Mouse (Mus musculus) cerebellum, postnatal 14 days (tissue): ENCODE data around the gene Nploc4.
A peak's percentile ranks its signal among the peaks of the same experiment; 100 is the strongest.
"Not testable (repeated sequence)": the region's sequence is repeated elsewhere in the genome, so short reads cannot be mapped to it uniquely, and the experiment has no call there.

Experiments used
- DNase-seq, 2 experiments: peaks; one replicate each; pipeline ENCODE4 v3.0.0; 2021; ENCODE audit warnings: mixed read lengths in 2 of 2

Gene Nploc4

DNA sequence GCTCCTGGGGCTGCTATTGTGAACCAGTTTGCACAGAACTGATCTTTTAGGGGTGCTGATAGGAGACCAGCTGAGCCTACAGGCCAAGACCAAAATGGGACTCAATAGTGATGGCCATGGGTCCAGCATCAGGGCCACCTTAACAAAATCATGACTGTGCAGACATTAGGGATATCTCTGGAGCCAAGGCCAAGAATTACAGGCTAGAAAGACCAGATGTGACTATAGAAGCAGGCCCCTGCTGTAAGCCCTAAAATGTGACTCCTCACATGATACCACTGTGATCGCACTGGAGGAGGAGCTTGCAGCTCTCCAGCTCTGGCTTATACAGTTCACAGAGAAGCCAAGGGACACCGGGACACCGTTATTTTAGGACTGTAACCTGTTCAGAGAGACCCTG is 4.8 kb upstream of the Nploc4 start, which contains the start of gene Tspan10:
Gene Tspan10, plus strand, starts transcription at position 301 of the 400 bp plus-strand sequence.
- no peak for DNase-seq

DNA sequence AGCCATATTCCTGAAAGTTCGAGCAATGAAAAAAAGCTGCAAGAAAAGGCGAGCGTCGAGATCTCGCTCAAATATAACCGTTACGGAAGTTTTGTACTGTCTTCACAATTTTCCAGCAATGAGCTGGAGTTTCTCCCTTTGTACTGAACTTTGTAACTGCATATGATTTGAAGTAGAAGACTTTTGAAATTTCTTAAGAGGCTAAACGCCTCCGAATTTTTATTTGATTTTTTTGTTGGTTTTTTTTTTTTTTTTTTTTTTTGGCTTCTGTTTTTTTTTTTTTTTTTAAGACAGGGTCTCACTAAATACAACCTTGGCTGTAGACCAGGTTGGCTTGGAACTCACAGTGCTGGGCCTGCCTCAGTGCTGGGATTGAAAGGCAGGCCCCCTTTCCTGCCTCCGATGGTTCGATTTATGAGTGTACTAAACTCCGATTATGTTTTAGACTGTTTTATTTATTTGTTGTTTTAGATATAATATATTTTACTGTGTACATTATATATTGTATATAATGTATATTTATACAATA is 413 bp upstream of the Nploc4 start:
- no peak for DNase-seq

DNA sequence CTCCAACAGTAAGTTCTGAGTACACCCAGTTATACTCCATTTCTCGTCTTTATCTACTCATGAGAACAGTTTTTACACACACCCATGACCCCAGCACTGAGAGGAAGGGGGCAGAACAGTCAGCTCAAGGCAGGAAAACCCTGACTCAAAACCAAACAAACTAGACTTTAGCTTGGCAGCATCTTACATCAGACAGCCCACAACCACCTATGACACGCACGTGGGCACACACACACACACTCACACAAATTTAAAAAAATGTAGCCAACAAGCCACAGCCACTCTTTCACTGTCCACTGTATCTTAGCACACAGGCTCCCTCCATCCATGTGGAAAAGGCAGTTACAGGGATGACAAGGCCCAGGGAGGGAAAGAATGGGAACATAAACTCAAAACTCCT is 10.8 kb downstream of the Nploc4 start:
- DNase-seq: no peak

DNA sequence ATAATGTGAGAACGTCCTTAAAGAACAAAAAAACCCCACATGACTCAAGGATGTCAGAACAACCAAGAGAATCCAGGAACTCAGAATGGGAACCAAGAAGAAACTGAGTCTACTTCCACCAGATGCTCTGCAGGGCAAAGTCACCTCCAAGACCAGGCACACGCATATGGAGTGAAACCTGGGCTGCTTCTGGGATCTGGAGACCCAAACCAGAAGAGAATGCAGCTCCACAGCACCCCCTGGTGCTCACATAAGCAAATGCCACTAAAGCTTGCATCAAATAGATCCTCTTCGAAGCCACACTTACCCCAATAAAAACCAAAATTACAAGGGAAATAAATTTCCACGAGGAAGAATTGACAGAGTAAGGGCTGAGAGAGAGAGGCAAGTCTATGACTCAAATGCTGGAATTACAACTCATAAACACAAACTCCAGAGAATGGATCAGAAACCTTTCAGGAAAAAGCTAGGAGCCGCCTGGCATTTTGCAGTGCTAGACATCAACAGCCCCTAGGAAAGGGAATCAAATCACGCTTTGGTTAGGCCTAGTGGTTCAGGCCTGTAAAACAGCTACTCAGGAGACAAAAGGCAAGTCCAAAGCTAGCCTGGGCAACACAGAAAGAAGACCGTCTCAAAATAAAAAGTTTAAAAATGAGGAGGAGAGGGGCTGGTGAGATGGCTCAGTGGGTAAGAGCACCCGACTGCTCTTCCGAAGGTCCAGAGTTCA is 13.8 kb downstream of the Nploc4 start:
- peak; percentile 81 to 82 for DNase-seq

DNA sequence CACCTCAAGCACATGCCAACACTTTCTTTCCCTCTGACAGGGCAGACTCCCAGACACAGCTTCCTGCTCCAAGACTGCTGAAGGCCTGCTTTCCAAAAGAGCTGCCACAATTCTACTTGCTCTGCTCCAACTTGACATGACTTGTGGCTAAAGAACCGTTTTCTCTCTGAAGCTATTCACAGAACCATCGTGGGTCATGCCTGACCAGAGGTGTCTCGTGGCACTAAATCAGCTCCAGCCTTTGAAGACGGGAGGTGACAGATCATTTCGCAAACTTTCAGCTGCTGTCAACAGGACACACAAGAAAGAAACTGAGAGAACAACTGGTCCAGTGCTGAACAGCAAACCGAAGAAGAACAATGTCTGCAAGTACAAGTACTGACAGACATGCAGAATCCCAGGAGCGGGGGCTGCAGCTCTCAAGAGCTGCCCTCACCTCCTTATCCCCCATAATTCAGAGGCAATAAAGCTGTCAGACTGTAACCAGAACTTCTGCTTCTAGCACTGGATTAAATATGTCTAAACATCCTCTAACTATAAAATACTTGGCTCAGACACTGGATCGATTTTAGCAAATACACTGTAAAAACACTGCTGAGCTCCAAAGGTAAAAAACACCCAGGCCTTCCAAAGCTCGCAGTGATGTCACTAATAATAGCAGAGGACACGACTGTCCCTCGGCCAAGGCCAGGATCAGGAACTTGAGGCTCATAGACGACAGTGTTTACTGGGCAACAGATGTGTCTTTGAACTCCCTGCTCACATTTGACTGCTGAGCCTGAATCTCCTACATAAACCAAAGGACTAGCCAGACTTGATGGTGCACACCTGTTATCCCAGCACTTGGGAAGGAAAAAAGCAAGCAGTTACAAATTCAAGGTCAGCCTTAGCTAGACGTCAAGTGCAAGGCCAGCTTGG is 14.6 kb downstream of the Nploc4 start:
- no peak for DNase-seq

DNA sequence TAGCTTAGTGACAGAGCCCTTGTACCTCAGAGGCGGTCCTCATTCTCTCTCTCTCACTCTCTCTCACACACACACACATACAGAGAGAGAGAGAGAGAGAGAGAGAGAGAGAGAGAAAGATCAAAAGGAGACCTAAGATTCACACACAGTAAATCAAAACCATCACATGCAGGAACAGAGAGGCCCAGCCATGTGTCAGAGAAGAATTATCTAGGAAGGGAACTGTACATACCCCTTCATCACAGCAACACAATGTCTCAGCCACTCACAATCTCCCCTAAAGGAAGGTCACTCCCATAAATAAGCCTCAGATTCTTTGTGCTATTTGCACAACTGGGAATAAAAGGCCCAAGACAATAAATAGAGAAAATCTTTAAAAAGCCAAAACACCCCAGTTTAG is 18.9 kb downstream of the Nploc4 start:
- no peak for DNase-seq

DNA sequence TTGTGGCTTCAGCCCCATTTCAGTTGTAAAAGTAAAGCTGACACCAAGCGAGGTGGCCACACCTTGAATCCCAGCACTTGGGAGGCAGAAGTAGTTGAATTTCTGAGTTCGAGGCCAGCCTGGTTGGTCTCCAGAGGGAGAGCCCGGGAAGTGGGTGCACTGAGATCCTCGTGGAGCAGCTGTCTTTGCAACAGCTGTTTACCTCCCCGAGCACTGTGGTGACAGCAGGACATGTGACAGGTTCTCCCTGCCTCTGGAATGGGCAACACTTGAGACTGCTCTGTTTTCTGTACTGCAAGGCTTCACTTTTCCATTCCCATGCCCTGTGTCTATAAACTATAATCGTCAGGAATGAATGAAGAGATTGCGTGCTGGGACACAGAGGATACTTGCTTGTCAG is 19.7 kb downstream of the Nploc4 start:
- DNase-seq: no peak

DNA sequence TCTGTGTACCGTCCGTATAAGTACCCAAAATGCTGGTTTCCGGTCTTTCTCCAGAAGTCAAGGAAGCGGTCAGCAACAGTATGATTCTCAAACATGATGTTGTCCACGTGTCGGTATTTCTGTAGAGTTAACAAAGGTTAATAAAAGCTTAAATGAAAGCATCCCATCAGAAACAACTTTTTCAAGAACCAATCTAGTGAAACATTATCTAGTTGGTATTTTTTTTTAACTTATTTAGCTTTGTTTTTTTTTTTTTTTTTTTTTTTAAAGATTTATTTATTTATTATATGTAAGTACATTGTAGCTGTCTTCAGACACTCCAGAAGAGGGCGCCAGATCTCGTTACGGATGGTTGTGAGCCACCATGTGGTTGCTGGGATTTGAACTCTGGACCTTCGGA is 23.9 kb downstream of the Nploc4 start:
- DNase-seq: not testable (repeated sequence)

DNA sequence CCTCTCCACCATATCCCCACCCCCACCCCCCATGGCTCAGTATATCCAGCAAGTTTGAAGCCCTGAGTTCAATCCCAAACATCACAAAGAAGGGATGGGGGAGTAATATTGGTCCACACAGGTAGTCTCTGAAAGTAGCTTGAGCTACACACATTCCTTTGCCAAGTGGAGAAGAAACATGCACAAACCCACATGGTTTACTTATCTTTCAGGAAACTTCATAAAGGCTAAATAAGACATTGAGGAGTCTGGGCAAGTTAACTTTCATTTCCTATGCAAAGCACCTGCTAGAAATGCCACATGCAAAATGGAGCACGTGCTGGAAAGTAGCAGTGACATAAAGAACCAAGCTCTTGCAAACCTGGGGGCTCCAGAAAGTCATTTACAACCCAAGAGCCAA is 31.1 kb downstream of the Nploc4 start:
- DNase-seq: no peak

DNA sequence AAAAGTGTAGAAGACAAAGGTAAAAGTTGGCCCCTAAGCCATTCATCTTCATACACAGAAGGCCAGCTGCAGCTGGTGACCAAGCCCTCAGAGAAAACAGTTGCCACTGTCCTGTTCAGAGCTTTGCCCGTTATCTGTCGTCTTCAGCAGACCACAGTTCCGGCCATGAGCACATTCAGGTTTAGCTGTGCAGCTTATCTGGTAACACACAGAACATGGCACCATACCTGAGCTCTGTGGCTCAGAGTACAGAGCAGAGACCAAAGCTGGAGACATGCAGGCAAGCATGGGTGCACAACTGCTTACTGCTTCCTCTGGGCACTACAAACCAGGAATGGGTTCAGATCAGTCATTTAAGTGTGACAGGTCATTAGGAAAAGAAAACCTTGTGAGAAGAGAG is 31.6 kb downstream of the Nploc4 start:
- DNase-seq: no peak

DNA sequence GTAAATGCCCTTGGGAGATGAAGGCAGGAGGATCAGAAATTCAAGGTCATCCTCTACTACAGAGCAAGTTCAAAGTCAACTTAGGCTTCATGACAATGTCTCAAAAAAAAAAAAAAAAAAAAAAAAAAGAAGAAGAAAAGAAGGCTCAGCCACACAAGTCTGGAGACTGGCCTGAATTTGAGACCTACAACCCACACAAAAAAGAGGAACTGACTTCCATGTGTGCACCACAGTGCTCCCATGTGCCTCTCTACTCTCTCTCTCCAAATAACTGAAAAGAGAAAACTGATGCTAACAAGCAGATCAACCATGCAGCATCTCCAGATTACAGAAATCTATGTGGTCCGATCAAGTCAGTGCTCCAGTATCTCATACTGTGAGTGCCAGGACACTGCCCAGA is 32.7 kb downstream of the Nploc4 start:
- DNase-seq: no peak

DNA sequence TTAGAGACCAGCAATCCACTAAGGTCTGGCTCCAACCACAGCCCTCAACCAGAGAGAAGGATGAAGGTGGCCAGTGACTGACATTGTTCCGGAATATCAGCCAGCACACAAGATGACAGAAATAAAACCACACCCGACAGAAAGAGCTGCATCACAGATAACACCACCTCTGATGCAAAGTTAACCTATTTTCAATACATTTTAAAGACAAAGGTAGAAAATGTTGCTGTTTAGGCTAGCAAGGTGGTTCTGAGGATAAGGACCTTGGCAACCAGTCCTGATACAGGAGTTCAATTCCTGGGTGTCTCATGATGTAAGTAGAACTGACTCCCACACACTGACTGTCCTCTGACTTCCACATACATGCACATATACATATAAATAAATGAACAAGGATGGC is 38.2 kb downstream of the Nploc4 start:
- no peak for DNase-seq

DNA sequence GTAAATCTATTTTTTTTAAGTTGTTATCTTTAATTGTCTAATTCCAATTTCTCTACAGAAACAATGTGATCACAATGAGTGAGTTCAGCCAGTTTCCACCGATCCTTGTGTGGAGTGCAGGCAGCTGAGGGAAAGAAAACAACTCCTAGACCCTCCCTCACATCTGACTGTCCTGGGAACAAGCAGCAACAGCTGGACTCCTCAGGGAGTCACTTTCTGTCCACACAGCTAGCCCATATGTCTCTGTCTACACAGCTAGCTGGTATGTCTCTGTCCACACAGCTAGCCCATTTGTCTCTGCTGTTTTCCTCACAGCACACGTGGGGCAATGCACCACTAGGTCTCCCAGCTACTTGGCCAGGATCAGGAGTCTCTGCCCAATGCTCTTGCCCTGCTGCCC is 39.9 kb downstream of the Nploc4 start:
- DNase-seq: no peak

DNA sequence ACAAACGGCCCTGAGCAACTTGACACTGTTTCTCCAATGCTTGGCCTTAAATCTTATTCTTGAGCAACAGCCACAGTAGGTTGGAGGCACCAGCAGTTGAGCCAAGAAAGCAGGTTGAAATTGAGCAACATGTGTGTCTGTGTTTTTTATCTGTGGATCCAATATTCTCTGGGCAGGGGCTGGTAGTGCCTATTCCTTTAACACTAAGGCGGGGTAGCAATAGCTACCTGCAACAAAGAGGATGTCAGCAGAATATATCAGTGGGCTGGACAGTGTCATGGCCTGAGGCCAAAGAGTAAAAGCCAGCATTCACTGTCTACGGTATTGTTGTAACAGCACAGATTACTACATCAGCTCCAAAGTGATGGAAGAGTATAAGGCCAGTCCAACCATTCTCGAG is 41.8 kb downstream of the Nploc4 start:
- no peak for DNase-seq

DNA sequence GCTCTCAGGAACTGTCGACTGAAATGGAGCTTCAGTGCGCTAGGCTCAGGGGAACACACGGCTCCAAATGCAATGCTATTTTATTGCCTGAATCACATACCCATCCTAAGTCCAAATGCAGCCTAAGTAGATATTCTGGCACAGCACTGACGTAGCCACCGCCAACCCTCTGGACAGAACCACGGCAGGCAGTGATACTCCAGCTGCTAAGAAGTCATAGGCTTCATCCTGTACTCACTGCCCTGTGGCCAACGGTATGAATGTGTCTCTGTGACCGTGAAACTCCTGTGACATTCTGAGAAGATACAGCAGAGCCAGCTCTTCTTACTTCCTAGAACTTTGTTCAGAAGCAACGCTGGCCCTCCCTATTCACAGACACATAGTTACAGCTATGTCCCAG is 48.9 kb downstream of the Nploc4 start:
- no peak for DNase-seq

DNA sequence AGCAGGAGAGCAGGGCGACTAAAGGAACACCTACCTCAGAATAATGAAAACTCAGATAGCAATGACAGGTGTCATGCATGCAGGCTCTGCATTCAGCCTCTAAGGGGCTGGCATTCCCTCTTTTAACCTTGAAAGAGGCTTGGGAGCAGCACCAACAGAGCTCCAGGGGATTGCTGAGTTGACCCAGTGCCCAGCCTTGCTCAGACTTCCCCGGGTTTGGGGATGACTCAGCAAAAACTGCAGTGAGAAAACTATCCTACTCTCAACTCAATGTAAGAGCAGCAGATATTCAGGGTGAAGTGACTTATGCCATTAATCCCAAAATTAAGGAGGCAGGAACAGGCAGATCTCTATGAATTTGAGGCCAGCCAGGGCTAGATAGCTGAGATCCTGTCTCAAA is 50.4 kb downstream of the Nploc4 start:
- DNase-seq: no peak

DNA sequence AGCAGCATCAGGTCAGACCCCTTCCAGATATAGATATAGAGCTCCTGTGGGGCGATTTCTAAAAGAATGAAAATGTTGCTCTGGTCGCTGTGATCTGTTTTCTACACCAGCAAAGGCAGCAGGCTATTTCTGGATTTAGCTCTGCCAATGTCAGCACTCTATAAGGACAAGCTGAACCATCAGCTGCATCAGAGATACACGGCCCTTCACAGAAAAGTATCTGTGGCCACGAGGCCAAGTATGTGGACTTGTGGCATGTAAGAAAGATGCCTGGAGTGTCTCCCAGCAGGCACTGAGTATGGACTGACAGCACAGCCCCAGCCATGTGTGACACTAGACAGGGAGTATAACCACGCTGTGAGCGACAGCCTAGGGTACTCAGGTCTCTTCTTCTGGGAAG is 50.9 kb downstream of the Nploc4 start:
- no peak for DNase-seq

DNA sequence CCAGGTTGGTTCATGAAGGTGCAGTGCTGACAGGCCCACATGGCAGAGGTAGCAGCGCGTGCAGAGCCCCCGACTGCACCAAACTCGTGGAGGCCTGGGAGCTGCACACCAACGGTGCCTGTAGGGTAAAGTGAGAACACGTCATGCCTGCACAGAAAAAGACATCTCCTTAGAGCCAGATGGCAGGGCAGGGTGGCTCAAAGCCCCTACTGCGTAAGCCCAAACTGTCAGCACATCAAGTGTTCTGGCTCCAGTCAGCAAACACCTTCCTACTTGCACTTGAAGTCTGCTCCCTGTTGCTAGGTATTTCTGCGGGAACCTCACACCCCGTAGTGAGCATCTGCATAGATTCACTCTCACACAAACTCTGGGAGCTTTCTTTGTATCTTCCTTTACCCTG is 55.0 kb downstream of the Nploc4 start:
- DNase-seq: no peak

DNA sequence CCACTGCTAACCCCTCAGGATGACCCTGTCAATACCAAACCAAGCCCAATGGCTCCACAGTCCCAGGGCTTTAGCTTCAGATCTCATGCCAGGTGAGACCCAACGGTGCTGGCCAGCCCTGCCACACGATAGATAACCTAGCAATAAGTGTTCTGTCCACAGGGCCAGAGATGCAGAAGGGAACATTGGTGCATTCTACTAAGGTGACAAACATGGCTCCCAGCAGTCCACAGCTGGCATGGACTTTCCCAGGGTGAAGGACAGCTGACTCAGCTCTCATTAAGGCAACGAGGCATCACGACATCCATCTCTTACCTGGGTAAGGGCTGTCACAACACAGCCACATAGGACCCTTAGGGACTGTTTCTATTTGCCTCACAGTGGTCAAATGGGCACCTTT is 56.4 kb downstream of the Nploc4 start:
- no peak for DNase-seq

DNA sequence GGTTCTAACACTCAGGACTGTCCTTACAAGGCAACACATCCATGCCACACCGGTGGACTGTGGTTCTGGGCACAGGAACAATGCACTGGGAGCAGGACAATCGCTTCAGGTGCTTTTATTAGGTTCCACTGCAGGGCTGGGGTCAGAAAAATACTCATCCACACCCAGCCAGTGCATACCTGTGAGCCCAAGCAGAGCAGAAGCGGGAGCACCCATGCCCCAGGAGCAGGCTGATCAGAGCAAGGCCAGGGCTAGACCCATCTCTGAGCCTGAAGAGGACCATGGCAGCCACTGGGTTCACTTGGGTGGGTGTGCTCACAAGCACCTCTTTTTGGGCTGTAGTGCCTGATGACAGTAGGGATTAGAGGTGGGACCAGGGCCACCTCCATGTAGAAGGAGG is 57.2 kb downstream of the Nploc4 start:
- DNase-seq: no peak

DNA sequence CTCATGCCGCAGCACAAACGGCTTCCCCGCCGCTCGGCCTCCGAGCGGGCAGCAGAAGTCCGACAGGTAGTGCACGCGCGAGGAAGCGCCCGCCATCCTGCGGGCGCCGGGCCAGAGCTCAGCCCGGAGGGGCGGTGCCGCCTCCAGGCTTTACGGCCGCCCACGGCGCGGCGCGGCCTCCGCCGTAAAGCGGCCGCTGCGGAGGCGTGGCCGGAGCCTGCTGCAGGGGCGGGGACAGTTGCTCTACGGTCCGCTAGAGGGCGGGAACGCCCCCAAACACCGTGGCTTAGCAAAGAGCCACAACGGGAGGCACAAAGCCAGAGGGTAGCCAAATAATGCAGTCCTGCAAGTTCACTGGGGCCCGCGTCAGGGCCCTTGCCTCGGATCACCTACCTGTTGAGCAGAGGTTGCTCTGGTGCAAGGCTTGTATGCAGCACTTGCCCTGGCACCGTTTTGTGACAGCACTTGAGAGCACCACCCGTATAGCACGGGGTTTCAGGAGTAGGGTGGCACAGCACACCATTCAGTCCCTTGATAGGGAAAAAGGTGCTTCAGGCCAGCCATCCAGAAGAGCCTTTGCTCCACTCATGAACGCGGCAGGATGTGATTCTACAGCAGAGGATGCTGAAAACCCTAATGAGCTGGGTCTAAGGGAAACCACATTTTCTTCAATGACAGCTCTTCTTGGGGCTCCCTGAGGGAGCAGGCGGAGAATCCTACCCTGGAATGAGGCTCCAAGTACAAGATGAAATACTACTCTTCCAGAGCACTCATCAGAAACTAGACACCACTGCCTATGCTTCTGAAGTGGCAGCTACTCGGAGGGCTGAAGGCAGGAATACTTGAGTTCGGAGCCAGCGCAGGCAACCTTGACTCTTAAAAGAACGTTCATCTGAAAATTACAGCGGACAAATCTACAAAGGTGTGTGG is 58.6 kb downstream of the Nploc4 start, which contains the start of gene Faap100:
Gene Faap100, minus strand, starts transcription at position 154 of the 930 bp plus-strand sequence.
- DNase-seq: peak; percentile 90

DNA sequence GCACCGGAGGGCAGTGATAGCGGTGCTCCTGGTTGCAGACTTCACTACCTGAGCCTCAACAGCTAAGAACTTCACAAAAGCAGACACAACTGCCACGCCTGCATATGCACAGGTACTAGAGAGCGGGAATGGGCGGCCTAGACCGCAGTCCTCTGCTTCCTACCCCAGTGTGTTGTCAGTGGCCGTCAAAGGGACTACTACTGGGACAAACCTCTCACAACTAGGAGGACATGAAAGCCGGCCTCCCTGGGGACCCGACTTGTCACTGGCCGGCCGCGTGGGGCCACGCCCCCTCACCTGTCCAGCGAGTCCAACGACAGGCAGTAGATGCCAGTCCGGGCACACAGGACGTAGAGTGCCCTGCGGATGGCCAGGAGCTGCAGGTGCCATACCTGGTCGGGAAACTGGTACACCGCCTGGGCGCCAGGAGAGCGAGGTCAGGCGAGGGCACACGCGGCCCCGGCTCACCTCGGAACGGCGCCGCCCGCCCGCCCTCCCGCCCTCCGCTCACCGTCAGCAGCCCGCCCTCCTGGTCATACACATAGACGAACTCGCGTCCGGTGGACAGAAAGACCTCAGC is 59.4 kb downstream of the Nploc4 start:
- peak; percentile 64 to 71 for DNase-seq
